Mouse (Mus musculus) limb, embryonic 11.5 days (tissue): ENCODE data around the gene Crnn. TPM values are rescaled to one million over a fixed set of nuclear protein-coding genes. Genes with fewer than 3 reads are reported as not detected.

Source experiments
- ATAC-seq: fragments of 200-750 bp; cut with Nextera tagmentation; 2 replicates; pipeline ENCODE4 v1.8.0; 2017; ENCODE audit warnings: low read depth; ENCODE audit not compliant: insufficient number of reproducible peaks, low FRiP score, low TSS enrichment
- DNase-seq: peaks from one replicate; pipeline ENCODE4 v3.0.0-alpha.2; 2015; ENCODE audit warnings: low spot score
- H3K27ac ChIP-seq: fragments of 300-500 bp; sonication (generic); replicated peaks from 2 replicates; pipeline ENCODE4 v1.5.1; 2014; ENCODE audit warnings: low read depth, mild to moderate bottlenecking, low read length
- H3K27me3 ChIP-seq: fragments of 300-500 bp; sonication (generic); 2 replicates; pipeline ENCODE4 v1.6.1; 2014; ENCODE audit warnings: mild to moderate bottlenecking, low read length, mixed read lengths; ENCODE audit not compliant: control insufficient read depth, insufficient read depth
- H3K36me3 ChIP-seq: fragments of 300-500 bp; sonication (generic); 2 replicates; pipeline ENCODE4 v1.6.1; 2014; ENCODE audit warnings: mild to moderate bottlenecking, low read length, moderate library complexity, mixed read lengths; ENCODE audit not compliant: control insufficient read depth, insufficient read depth
- H3K4me1 ChIP-seq: fragments of 300-500 bp; sonication (generic); 2 replicates; pipeline ENCODE4 v1.6.1; 2014; ENCODE audit warnings: low read length, mixed read lengths; ENCODE audit not compliant: control insufficient read depth, insufficient read depth
- H3K4me2 ChIP-seq: fragments of 300-500 bp; sonication (generic); 2 replicates; pipeline ENCODE4 v1.6.1; 2014; ENCODE audit warnings: low read depth, mild to moderate bottlenecking, moderate library complexity; ENCODE audit not compliant: severe bottlenecking
- H3K4me3 ChIP-seq: fragments of 300-500 bp; sonication (generic); 2 replicates; pipeline ENCODE4 v1.5.1; 2014; ENCODE audit warnings: low read depth, low read length
- H3K9ac ChIP-seq: fragments of 300-500 bp; sonication (generic); 2 replicates; pipeline ENCODE4 v1.6.1; 2014; ENCODE audit warnings: mild to moderate bottlenecking, low read length
- H3K9me3 ChIP-seq: fragments of 300-500 bp; sonication (generic); 2 replicates; pipeline ENCODE4 v1.6.1; 2016; ENCODE audit warnings: low read length; ENCODE audit not compliant: control insufficient read depth
- WGBS: fragments of 180-500 bp; shearing (Covaris S2); extraction: QIAGEN DNeasy Blood & Tissue Kit; methylation state at CpG from one replicate; pipeline ENCODE4 v1.1.7; 2014; 5-methylcytosine and 5-hydroxymethylcytosine counted together
- polyA plus RNA-seq: library from polyadenylated mRNA; unstranded; fragments of >200 nt; fragmentation: Nextera tagmentation; extraction: Ambion mirVana; gene quantifications from 2 replicates; pipeline ENCODE4 v1.2.1, GENCODE M21; 2014

The Crnn gene
- polyA plus RNA-seq, result not detected in 2 replicates

DNA sequence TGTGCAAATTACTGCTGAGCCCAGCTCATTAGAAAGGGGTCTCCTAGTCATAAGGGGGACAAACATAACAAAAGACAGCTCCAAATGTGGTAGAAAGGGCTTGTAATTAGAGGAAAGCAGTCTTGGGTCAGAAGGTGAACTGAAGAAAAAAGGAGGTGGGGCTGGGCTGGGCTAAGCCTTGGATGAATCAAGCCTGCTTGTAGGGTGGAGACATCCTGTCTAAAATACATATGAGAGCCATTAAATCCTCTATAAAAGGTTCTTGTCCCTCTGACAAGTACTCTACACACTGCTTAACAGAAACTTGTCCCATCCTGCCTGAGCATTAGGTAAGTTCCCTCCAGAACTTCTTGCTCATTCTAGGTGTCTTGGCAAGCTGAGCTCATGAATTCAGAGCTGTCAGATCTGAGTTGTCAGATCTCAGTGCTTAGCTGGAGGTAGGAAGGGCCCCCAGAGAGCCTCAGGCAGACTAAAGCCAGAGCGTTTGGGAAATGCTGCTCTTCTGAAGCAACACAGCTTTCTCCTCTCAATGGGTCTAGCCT is at the start of gene Crnn:
Gene Crnn, plus strand, starts transcription at position 278 of the 542 bp plus-strand sequence.
- no peaks in the 10 kb centered on the region for H3K36me3 ChIP-seq
- H3K9me3 ChIP-seq, result no peaks in the 10 kb centered on the region
- H3K27ac ChIP-seq, result no peak within 1 kb of the TSS
- WGBS, result 57% methylated on average over 1 of the region's 1 CpGs
- no peak within 1 kb of the TSS for H3K4me3 ChIP-seq
- H3K4me2 ChIP-seq, result no peak within 1 kb of the TSS
- H3K27me3 ChIP-seq, result no peaks in the 10 kb centered on the region
- no peak for DNase-seq
- no peak for ATAC-seq
- H3K9ac ChIP-seq, result no peak within 1 kb of the TSS
- no peaks in the 10 kb centered on the region for H3K4me1 ChIP-seq

DNA sequence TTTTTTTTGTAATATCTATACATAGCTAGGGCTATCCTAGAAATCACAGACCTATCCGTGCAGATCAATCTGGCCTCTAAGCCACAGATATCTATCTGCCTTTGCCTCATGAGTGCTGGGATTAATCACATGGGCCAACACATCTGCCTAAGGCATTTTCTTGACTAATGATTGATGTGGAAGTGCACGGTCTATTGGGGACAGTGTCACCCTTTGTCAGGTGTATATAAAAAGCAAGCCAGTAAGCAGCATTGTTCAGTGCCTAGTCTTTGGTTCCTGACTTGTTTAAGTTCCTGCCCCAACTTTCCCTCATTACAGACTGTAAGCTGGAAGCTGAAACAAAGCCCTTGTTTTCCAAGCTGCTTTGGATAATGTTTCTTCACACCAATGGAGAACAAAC is 48.1 kb upstream of the Crnn start:
- DNase-seq, result no peak
- Histone ChIP-seq H3K4me1 (no peaks in the 10 kb centered on the region), H3K36me3 (no peaks in the 10 kb centered on the region), H3K27me3 (no peaks in the 10 kb centered on the region), H3K4me3 (no peak overlapping the region), H3K4me2 (no peak overlapping the region), H3K9me3 (no peaks in the 10 kb centered on the region), H3K9ac (no peak overlapping the region), H3K27ac (no peak overlapping the region)
- 77% methylated on average over 2 of the region's 2 CpGs for WGBS
- ATAC-seq, result no peak

DNA sequence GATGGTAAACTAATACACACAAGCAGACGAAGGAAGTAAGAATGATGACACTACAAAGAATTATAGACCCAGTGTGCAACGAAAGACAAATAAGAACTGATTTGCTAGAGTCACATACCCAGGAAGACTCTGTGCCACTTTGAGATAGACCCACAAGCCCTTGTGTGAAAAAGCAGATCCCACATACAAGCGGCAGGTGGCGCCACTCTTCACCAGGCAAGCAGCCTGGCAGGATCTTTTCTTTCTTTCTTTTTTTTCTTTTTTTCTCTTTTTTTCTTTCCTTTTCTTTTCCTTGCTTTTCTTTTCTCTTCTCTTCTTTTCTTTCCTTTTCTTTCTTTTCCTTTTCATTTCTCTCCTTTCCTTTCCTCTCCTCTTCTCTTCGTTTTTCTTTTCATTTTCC is 32.9 kb upstream of the Crnn start:
- WGBS, result 36% methylated on average over 5 of the region's 5 CpGs
- Histone ChIP-seq H3K36me3 (no peaks in the 10 kb centered on the region), H3K4me3 (no peak overlapping the region), H3K4me2 (no peak overlapping the region), H3K9ac (no peak overlapping the region), H3K9me3 (no peaks in the 10 kb centered on the region), H3K27me3 (no peaks in the 10 kb centered on the region), H3K27ac (no peak overlapping the region), H3K4me1 (no peaks in the 10 kb centered on the region)
- ATAC-seq (no peak), DNase-seq (peak; percentile 30)

DNA sequence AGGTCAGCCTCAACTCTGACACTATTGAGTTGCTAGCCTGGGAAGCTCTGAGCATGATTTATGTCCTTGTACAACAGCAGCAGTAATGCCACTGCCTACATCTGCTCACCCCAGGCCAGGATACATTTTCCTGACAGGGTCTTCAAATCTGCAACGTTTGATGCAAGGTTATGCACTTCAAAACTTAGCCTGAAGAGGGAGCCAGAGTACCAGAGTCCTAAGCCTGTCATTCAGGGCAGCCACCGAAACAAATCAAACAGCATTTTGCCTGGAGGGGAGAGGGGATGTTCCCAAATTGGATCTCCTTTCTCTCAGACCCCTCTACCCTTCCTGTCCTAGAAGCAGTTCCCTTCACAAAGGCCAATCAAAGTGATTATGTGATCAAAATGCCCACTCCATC is 30.1 kb upstream of the Crnn start:
- no peak overlapping the region for H3K9ac ChIP-seq
- H3K27ac ChIP-seq, result no peak overlapping the region
- no peaks in the 10 kb centered on the region for H3K9me3 ChIP-seq
- ATAC-seq (no peak), DNase-seq (peak; percentile 68)
- no peak overlapping the region for H3K4me2 ChIP-seq
- no peaks in the 10 kb centered on the region for H3K36me3 ChIP-seq
- H3K27me3 ChIP-seq, result no peaks in the 10 kb centered on the region
- WGBS, result 0% methylated on average over 2 of the region's 2 CpGs
- no peak overlapping the region for H3K4me3 ChIP-seq
- no peaks in the 10 kb centered on the region for H3K4me1 ChIP-seq

DNA sequence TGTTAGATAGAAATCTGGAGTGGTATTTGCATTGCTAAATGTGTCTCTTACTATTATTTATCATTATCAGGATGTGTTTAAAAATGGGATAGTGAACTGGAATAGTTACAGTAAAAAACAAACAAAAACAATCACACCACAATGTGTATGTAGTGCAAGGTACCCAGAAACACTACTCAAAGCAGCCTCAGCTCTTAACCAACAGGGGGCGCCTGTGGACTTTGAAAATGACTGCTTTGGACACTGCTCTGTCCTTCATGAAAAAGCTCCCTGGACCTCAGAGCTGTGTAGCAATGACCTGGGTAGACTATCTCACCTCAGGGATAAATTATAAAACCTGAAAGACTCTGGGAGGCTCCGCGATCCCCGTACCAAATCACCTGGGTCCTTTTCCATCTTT is 25.5 kb upstream of the Crnn start:
- no peaks in the 10 kb centered on the region for H3K27me3 ChIP-seq
- H3K4me2 ChIP-seq, result no peak overlapping the region
- ATAC-seq (no peak), DNase-seq (no peak)
- H3K4me3 ChIP-seq, result no peak overlapping the region
- no peak overlapping the region for H3K9ac ChIP-seq
- H3K36me3 ChIP-seq, result no peaks in the 10 kb centered on the region
- H3K9me3 ChIP-seq, result no peaks in the 10 kb centered on the region
- 43% methylated on average over 4 of the region's 4 CpGs for WGBS
- H3K4me1 ChIP-seq, result no peaks in the 10 kb centered on the region
- no peak overlapping the region for H3K27ac ChIP-seq

DNA sequence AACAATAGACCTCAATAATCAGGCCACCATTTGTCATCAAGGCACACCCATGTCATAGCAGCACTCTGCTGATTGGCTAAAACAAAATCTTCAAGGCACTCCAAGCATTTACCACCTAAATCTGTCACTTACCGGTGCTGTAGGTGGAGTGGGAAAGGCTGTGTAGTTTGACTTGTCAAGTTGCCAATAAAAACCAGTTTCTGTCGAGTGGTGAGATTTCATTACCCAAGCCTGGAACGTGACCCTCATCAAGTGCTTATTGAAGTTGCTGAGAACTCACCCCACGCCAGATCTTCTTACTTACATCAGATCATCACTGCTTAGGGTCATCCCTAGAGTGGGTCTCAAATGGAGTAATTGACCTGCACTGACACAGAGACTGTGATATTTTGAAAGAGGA is 16.5 kb upstream of the Crnn start:
- DNase-seq, result no peak
- Histone ChIP-seq H3K4me1 (no peaks in the 10 kb centered on the region), H3K9me3 (no peaks in the 10 kb centered on the region), H3K9ac (no peak overlapping the region), H3K4me3 (no peak overlapping the region), H3K27me3 (no peaks in the 10 kb centered on the region), H3K4me2 (no peak overlapping the region), H3K36me3 (no peaks in the 10 kb centered on the region), H3K27ac (no peak overlapping the region)
- 28% methylated on average over 4 of the region's 4 CpGs for WGBS
- no peak for ATAC-seq

DNA sequence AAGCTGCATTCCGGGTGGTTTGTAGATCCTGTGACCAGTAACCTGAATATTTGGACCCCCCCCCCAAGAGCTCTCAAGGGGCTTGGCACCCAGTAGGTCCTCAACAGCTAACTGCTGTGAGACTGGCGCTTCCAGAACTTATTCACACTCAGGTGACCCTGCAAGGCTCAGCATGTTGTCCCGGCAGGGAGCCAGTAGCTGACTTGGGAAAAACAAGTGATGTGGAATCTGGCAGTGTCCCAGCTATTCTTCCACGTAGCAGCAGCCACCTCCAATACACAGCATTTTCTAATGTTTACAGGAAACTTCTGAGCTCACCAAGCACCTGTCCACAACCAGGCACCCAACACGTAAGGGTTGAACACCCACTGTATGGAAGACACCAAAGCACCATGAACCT is 15.5 kb upstream of the Crnn start:
- Histone ChIP-seq H3K4me1 (no peaks in the 10 kb centered on the region), H3K27ac (no peak overlapping the region), H3K27me3 (no peaks in the 10 kb centered on the region), H3K4me3 (no peak overlapping the region), H3K9ac (no peak overlapping the region), H3K4me2 (no peak overlapping the region), H3K36me3 (no peaks in the 10 kb centered on the region), H3K9me3 (no peaks in the 10 kb centered on the region)
- ATAC-seq (no peak), DNase-seq (no peak)
- 58% methylated on average over 5 of the region's 5 CpGs for WGBS

DNA sequence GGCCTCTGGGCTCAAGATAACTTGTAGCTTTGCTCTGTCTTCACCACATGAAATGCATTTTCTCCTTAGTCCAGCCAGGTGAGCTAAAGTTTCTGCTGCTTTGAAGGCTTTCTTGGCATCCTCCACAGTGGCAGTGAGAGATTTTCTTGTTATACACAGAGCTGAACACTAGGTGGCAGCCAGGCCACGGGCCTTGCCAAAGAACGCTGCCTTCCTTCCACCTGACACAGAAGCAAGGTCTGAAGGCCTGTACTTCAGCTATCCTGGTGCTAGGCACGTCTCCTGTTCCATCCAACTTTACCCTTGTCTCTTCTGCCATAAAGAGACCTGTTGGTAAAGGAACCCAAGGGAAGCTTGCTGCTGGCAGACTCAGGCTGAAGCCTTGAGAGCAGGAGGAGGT is 14.1 kb upstream of the Crnn start:
- Histone ChIP-seq H3K27me3 (no peaks in the 10 kb centered on the region), H3K9me3 (no peaks in the 10 kb centered on the region), H3K4me3 (no peak overlapping the region), H3K9ac (no peak overlapping the region), H3K27ac (no peak overlapping the region), H3K4me2 (no peak overlapping the region), H3K36me3 (no peaks in the 10 kb centered on the region), H3K4me1 (no peaks in the 10 kb centered on the region)
- 12% methylated on average over 3 of the region's 3 CpGs for WGBS
- ATAC-seq (no peak), DNase-seq (peak; percentile 69)

DNA sequence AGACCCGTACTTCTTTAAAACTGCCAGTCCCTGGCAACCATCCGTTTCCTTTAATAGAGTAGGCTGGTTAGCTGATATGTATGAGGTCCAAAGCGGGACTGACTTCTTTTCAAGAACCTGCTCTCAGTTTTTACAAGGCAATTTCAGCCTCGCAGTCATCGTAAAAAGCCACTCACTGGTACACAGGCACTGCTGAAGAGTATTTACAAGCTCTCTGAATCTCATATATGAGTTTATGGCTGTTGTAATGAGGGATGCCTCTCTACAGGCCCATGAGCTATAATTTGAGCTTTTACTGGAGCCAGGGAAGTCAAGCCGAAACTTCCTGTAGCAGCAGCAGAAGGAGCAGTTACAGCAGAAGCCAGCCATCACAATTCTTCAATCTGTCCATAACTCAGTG is 17.9 kb downstream of the Crnn start:
- H3K4me2 ChIP-seq, result no peak overlapping the region
- H3K4me1 ChIP-seq, result no peaks in the 10 kb centered on the region
- 22% methylated on average over 6 of the region's 6 CpGs for WGBS
- H3K4me3 ChIP-seq, result no peak overlapping the region
- H3K9ac ChIP-seq, result no peak overlapping the region
- no peaks in the 10 kb centered on the region for H3K36me3 ChIP-seq
- no peaks in the 10 kb centered on the region for H3K9me3 ChIP-seq
- ATAC-seq (peak; percentile 86), DNase-seq (peak; percentile 38)
- no peak overlapping the region for H3K27ac ChIP-seq
- H3K27me3 ChIP-seq, result no peaks in the 10 kb centered on the region
